Mouse (Mus musculus): ENCODE measurements at regions not wholly inside any gene's neighbourhood (a gene's known extent, or its start where the extent isn't known, plus 50 kb on each side); places are given as distances from the start of the nearest gene placed in this dataset.

DNA sequence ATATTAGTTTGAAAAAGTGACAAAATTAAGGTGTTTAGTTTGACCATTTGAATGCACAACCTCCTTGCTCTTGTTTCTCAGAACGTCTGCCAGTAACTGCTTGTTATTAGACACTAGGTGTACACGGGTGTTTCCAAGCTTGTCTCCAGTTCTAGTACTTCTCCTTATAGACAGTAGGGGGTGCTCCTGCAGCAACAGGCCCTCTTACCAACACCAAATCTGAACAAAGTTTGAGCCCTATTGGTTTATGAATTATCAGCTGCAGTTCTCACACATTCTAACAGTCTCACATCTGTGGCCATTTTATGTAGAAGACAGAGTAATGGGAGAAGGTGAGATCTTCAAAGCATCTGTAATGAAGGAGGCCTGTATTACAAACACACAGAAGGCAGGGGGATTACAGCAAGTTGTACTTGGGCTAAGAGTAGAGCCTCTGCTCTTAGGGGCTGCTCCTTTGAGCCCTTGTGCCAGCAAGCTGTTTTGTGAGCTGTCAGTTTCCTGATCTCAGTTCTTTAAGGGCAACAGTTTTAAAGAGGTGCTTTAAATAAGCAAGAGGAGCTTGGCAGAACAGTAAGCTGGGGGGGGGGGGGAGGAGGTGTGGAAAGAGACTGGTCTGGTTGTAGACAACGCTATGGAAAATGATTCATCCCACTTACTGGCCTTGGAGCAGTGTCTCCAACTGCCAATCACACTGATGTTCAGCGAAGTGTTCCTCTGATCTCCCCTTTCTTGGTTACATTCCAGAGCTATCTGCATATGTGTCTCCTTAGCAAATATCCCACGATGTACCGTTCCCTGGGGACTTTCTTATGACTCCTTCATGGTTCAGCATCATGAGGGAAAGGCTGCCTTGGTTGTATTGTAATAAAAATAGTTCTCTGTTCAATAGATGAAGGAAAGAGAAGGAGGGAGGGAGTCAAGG, 71.3 kb upstream of the Cep162 start:
- TF ChIP-seq POLR2A (IDR thresholded peaks at IDR 0.05; ENCODE audit: extremely low read depth, insufficient read depth, low read length) (no peak), CTCF (IDR thresholded peaks at IDR 0.05; ENCODE audit: extremely low read depth, insufficient read depth, low read length) (0 out of 2 replicates have a peak, but pooled peaks have one; percentile 7)

Data from cortical plate, adult 2 months (tissue).